Mouse (Mus musculus): ENCODE results near the gene Olfr60.

The Olfr60 gene

DNA sequence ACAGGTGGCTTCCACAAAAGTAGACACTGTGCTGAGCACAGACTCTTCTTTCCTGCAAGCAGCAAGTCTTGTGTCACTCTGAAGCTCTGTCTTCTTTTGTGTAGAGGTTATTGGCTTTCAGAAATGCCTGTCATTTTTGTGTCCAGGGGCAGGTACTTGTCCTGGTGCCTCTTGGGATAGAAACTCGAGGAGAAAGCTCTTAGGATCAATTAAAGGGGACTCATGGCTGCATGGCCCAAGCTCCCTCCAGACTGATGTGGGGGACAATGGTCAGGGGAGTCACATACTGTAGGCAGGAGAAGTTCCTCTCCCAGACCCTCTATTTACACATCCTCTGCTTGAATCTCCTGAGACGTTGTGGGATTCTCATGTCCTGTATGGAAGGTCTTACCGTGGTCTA lies at the start of gene Olfr60:
Gene Olfr60, minus strand, starts transcription at position 101 of the 400 bp plus-strand sequence.
- no peak for DNase-seq (ENCODE audit: low spot score)

DNA sequence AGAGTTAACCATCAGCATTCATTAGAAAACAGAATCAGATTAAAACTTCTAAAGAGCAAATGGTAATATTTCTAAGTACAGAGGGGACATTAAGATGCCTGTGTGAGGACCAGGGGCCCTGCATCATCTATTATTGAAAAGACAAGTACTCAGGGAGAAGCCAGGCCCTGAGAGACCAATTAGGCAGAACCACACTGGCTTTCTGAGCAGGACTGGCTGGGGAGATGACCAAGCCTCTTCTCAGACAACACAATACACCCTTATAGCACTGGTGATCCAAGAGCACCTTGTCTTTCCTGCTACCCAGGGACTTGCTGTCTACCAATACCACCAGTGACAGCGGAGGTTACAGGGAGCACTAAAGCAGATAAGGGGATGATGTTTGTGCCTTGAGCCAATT lies 41.3 kb upstream of the Olfr60 start, which contains the start of gene Olfr531:
Gene Olfr531, minus strand, starts transcription at position 101 of the 400 bp plus-strand sequence.
- no peak for DNase-seq (ENCODE audit: low spot score)

GRCm38 (mm10) chr7:140376911-140377310 lies 15.4 kb upstream of the Olfr60 start:
- DNase-seq (ENCODE audit: low spot score) = no peak

- DNase-seq (ENCODE audit: low spot score) = no peak
These were observed 14.8 kb upstream of the Olfr60 start, which contains the start of gene Olfr530 for GRCm38 (mm10) chr7:140376231-140376630. Olfr530 (minus strand) TSS chr7:140376331.

- no peak for DNase-seq (ENCODE audit: low spot score)
These were observed 12.8 kb upstream of the Olfr60 start for GRCm38 (mm10) chr7:140374300-140374699.

- DNase-seq (ENCODE audit: low spot score) = no peak
These were observed 27.8 kb downstream of the Olfr60 start, which contains the start of gene Olfr527 for GRCm38 (mm10) chr7:140333717-140334116. Olfr527 (plus strand) TSS chr7:140334017.

DNA sequence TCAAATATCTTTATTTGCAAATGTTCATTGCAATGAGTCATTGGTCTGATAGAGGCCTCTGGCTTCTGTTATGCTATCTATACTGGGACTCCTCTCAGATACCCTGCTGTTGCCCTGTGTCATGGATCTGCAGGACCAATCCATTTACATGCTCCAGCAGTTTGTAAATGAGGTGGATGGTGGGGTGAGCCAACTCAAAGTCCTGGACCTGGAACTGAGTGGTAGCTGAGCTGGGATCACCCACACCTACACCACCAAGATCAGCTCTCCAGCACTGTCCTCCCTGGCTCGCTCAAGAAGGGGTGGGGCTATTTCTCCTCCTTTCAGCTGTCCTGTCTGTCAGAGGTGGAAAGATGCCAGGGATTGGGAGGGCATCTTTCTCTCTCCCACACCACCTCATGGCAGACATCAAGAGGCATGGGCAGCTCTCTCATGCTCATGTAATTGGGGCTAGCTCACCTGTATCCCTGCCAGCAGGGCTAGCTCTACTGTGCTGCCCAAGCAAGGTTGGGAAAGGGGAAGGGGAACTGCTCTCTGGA lies 31.6 kb downstream of the Olfr60 start:
- no peak for DNase-seq (ENCODE audit: low spot score)

GRCm38 (mm10) chr7:140321135-140321534 lies 40.3 kb downstream of the Olfr60 start:
- DNase-seq (ENCODE audit: low spot score) = no peak

- no peak for DNase-seq (ENCODE audit: low spot score)
These were observed 40.9 kb downstream of the Olfr60 start, which contains the start of gene Olfr525 for GRCm38 (mm10) chr7:140320558-140320957. Olfr525 (plus strand) TSS chr7:140320858.

DNA sequence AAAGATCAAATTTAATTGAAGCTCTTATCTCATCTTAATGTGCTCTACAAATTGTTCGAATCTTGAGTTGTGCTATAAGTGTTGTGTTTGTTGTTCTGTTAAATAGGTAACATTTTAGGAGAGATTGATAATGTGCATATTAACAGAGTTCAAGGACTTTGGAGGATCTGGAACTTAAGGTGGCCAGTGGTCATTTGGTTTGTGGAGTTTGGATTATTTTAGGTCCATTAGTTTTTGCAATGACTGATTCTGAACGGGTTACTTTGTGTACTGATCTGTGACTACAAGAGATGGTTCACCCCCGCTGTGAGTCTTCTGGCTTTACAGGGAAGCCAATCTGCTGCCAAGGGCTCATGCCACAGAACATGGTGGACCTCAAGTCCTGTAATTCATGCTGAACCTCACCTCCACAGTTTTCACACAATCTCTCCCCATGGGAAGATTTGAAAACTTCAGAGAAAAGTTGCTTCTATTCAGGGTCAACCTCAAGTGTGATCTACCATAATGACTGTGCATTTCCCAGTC lies 41.5 kb downstream of the Olfr60 start:
- DNase-seq (ENCODE audit: low spot score) = no peak

DNA sequence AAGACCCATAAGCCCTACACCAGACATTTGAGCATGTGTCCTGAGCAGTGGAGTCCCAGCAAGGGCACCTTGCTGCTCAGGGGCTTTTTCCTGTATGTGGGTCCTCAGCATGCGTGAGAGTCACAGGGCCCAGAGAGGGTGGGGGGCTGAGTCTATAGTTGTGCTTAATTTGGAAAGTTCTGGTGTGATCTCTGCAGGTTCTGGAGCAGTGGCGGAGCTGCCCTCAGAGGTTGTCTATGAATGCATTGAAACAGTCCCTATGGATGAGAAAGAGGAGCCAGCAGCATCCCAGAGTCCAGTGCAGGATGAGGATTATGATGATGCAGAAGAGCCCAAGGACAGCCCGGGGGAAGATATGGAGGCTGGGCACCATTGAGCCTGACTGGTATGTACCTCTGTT lies 62.1 kb downstream of the Olfr60 start:
- no peak for DNase-seq (ENCODE audit: low spot score)

GRCm38 (mm10) chr7:140296876-140297275 lies 64.6 kb downstream of the Olfr60 start:
- DNase-seq (ENCODE audit: low spot score) = no peak

DNA sequence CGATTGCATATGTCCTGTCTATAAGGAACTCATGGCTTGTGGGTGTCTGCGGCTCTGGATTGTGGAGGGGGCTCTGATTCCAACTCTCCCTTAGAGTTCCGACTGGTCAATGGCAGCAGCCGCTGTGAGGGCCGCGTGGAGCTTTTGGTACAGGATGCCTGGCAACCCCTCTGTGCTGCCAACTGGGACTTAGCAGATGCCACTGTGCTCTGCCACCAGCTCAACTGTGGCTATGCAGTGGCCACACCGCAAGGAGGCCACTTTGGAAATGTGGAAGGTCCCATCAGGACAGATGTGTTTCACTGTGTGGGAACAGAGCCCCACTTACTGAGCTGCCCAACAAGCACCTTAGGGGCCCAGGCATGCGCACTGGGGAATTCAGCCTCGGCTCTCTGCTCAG lies 65.7 kb downstream of the Olfr60 start:
- no peak for DNase-seq (ENCODE audit: low spot score)

Measured in ovary, adult 18-20 months (tissue).